Mouse (Mus musculus): ENCODE measurements around the gene Cyp2a22.
"Not testable (repeated sequence)": the region's sequence is repeated elsewhere in the genome, so short reads cannot be mapped to it uniquely, and the experiment has no call there.

Cyp2a22 gene

DNA sequence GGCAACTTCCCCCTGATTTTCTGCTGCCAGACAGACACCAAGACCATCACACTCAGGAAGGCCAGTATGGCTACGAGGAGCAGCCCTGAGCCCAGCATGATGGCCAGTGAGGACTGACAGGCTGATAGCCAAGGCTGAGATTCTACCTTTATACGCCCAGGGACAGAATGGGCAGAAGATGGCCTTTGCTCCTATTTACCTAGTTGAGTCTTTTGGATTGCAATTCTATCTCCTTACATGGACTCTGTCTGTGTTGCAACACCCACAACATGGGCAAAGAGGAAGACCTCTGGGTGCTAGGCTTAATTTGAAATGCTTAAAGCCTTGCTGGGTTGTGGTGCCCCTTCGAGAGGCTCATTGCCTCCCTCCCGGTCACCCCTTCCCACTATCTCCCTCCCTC lies at the start of gene Cyp2a22:
Gene Cyp2a22, minus strand, starts transcription at position 123 of the 400 bp plus-strand sequence.
- DNase-seq (ENCODE audit: low read depth in 1 of 2, low spot score in 2 of 2) = no peak

DNA sequence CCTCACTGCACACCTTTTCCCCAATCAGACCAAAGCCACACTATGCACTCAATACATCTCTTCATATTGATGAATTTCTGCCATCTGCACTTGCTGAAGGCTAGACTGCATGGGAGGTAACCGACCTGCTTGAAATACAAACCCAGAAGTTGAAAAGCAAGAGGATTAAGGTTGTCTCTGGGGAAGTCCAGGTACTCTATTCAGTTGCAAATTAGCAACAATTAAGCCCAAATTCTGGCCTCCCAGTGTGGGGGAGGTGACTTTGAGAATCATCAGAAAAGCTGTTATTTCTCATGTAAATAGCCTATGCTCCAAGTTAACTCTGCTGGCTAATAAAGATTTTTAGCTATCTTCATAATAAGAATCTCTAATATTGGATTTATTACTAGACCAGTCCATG lies 44.0 kb upstream of the Cyp2a22 start:
- not testable (repeated sequence) for DNase-seq (ENCODE audit: low read depth in 1 of 2, low spot score in 2 of 2)

DNA sequence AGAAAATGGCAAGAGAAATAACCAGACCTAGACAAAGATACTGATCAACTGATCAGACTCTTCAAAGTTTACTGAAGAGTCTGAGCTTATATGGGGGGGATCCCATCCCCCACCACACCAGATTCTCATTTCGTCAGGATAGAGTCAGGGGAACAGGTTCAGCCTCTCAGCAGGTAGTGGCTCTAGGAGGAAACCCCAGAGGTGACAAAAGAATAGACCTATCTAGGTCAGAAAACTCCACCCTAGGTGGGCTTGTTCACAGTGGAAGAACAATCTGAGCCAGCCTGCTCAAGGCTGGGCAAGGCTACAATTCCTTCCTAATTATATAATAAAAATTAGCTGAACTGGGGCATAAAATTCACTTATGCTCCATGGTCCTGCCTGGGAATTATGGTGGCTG lies 43.4 kb upstream of the Cyp2a22 start:
- DNase-seq (ENCODE audit: low read depth in 1 of 2, low spot score in 2 of 2) = no peak

DNA sequence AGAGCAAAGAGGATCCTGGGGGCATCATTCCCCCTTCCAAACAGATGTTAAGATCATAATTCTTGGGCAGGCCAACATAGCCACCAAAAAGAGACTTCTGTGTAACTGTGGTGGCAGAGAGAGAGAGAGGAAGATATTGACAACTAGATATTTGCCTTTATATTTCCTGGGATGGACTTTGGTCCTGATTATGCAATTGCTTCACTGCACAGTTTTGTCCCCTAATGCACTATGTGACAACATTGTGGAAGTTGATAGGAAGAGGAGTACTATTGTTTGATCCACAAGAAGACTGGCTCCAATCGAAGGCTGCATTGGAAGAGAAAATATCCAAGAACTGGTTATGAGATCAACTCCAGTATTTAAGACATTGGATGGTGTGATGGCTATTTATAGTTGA lies 42.8 kb upstream of the Cyp2a22 start:
- DNase-seq (ENCODE audit: low read depth in 1 of 2, low spot score in 2 of 2) = not testable (repeated sequence)

DNA sequence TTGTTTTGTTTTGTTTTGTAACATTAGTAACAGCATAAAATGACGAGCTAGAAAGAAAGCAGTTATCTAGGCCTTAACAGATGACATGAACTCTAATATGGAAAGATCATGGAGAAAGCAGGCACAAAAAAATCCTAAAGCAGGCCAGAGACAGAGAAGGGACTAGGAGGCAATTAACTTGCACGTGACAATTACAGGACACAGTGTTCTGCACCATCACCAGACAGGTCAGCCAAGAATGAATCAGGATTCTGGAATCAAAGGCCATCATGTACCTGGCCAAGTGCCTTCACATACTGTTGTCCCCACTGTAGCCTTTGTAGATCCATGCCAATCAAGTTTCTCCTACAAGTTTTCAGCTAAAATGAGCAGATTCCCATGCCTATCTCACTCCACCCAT lies 42.3 kb upstream of the Cyp2a22 start:
- DNase-seq (ENCODE audit: low read depth in 1 of 2, low spot score in 2 of 2) = not testable (repeated sequence)

DNA sequence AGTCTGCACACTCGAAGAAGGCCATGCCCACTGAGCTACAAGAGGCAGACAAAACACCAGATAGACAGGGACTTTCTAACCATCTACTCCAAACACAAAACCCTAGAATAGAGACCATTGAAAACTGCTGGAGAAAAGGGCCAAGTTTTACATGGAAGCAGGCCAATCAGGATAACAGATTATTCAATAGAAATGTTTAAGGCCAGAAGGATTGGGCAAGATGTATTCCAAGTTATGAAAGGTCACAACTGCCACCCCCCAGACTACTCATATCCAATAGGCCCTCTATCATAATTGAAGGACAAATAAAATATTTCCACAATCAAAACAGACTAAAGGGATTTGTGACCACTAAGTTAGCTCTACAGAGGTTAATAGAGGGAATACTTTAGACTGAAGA lies 23.2 kb upstream of the Cyp2a22 start:
- DNase-seq (ENCODE audit: low read depth in 1 of 2, low spot score in 2 of 2) = not testable (repeated sequence)

DNA sequence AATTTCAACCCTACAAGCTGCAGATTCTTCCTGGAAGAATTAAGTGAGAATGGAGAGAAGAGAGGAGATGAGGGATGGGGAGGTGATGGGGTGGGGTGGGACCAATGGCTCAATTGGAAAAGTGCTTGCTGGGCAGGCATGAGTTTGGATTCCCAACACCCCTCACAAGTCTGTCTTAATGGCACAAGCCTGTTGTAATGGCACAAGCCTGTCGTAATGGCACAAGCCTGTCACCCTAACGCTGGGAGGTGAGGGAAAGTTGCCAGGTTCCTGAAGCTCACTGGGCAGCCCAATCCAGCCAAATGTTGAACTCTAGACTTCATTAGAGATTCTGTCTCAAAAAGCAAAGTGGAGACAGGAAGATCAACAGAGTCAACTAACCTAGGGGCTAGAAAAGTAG lies 14.1 kb upstream of the Cyp2a22 start:
- DNase-seq (ENCODE audit: low read depth in 1 of 2, low spot score in 2 of 2) = not testable (repeated sequence)

DNA sequence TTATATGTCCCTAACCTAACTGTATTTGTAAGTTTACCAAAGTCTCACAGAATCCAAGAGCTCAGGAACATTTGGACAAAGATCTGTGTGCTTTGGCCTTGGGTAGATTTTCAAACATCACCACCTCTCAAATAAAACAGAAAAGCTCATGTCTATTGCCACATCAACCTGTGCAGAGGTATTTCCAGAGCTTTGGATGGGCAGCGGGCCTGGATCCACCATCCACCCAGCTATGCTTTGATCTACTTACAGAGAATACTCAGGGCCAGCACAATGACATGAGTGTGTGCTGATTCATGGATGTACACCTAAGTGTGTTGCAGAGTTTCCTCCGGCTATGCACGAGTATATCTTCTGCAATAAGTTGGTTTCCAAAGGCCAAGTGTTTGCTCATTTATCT lies 13.5 kb upstream of the Cyp2a22 start:
- DNase-seq (ENCODE audit: low read depth in 1 of 2, low spot score in 2 of 2) = not testable (repeated sequence)

DNA sequence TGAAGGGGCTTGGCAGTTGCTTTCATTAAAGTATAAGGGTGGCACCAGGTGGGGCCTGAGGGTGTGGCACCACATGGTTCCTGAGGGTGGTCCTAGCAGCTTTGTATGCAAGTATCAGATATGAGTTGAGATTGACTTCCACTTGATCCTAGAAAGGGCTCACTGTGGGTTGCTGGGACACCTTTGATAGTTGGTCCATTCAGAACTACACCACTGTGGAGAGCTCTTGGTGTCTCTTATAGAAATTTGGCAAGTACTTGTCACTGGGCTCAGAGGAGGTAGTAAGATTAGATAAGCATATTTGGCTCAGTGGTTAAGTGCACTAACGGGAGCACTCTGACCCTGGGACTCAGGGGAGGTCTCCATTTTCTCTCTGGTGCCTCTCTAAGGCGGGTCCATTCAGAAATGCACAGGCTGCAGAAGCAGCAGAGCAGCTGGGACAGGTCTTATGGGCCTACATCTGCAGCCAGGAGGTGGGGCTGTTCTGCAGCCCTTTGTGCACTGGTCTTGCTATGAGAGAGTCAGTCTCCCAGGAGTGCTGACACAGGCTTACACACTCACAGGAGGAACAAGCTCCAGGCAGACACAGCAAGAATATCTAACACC lies 2.2 kb upstream of the Cyp2a22 start:
- DNase-seq (ENCODE audit: low read depth in 1 of 2, low spot score in 2 of 2) = not testable (repeated sequence)

DNA sequence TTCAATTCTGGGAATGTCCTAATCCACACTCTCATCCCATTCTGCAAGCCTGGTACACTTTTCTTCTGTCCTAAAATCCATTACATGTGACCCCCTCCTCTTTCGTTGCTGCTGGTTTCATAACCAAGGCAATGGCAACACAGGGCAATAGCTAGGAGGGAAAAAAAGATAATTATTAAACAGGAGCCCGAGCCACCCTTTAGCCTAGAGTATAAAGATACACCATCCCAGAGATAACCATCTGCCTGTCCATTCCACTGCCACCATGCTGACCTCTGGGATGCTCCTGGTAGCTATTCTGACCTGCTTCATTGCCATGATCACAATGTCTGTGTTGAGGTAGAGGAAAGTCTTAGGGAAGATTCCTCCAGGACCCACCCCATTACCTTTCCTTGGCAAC lies 22.1 kb downstream of the Cyp2a22 start:
- not testable (repeated sequence) for DNase-seq (ENCODE audit: low read depth in 1 of 2, low spot score in 2 of 2)

Measured in monocyte, adult 2 months (primary cell).